Mouse (Mus musculus) T-helper 17 cell (primary cell): ENCODE data around the gene Phf21b.
"Not testable (repeated sequence)": the region's sequence is repeated elsewhere in the genome, so short reads cannot be mapped to it uniquely, and the experiment has no call there.

Source experiments
- in situ Hi-C, 2 experiments: fragments of 300-600 bp; cut with MboI, MseI; formaldehyde crosslinking; loops; 1 replicate in 1 of 2; 2 replicates in 1 of 2; pipeline ENCODE4 v1.15.1; 2025; ENCODE audit warnings: high pct_unique_total_duplicates in 2 of 2

Phf21b gene

GRCm38 (mm10) chr15:84856006-84856995 lies at the start of gene Phf21b:
Phf21b (minus strand) TSS chr15:84856049.
- in situ Hi-C loops, result loop anchor here in 1 of 2 experiments (5.0 to 10.0 kb wide), 2 partner anchors 68 to 131 kb away; partner anchors contain the start of genes 5031439G07Rik, Gm29666 and Nup50

DNA sequence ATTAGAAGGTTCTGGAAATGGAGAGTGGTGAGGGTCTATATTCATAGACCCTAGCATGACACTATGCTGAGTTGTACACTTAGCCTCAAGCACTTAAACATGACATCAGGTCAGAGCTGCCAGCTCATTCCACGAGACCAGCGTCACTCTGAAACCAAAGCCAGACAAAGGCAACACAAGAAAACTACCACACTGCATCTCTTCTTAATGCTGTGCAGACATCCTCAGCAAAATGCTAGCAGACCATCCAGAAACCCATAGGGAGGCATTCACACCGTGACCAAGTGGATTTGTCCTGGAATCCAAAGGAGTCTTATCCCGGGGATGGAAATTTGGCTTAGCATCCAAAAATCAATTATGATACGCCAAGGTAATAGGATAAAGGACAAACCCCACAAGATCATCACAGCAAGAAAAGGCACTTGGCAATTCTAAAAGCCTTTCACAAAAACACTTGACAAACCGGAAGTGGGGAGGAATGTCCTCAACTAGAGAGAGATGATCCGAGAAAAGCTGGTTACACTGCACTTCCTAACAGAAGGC lies 48.1 kb upstream of the Phf21b start:
- in situ Hi-C loops, result no loop called here

- in situ Hi-C loops, result no loop called here
Measured at GRCm38 (mm10) chr15:84898077-84898476, 42.2 kb upstream of the Phf21b start.

GRCm38 (mm10) chr15:84896664-84897063 lies 40.8 kb upstream of the Phf21b start:
- in situ Hi-C loops, result no loop called here

DNA sequence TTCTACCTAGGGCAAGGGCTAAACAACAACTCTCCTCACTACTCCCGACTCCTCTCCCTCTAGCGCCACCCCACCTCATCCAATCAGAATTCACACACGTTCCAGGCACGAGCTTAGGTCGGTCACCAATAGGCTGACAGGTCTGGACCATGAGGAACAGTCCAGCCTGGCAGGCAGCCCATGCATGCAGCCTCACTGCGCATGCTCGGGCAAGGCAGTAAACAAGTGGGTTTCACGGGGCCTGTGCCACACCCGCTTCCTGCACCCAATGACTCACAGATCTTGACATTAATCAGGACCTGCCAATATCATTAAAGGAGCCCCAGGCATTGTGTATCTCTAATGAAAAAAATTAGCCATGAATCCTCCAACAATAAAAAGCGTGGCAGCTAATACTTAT lies 40.4 kb upstream of the Phf21b start:
- in situ Hi-C loops, result not testable (repeated sequence)

- in situ Hi-C loops, result no loop called here
Measured at GRCm38 (mm10) chr15:84891658-84892057, 35.8 kb upstream of the Phf21b start.

- in situ Hi-C loops, result no loop called here
Measured at GRCm38 (mm10) chr15:84891246-84891645, 35.4 kb upstream of the Phf21b start.

- in situ Hi-C loops, result no loop called here
Measured at GRCm38 (mm10) chr15:84888066-84888465, 32.2 kb upstream of the Phf21b start.

DNA sequence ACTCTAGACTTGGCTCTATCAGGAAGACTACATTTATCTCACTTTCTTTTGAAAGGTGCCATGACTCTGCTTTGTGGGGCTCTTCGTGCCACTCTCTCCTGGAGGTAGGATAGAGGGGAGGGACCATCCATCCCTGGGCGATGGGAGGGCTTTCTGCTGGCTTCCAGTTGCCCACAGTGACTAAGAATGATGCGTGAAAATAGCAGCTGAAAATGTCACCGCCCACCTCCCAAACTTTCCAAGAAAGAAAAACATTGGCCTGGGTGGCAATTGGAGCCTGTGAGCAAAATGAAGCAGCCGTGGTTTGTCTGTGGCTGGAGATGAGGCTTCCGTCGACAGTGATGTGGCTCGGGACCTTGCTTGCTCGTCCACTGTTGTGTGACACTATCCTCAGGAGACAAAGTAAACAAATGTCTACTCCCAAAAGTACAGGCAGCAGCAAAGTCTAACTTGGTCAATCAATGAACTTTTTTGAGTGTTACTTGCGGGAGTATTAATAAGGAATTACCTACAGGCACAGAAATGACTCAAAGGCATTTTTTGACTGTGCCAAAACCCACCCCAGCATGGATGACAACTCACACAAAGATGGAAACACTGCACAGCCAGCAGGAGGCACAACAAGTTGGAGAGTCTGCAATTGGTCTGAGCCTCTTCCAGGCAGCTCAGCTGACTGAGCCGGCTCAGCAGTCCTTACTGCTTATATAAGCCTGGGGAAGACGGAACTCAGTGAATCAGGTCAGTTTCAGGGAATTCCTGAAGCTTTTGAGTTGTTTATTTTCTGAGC lies 21.4 kb upstream of the Phf21b start:
- in situ Hi-C loops, result no loop called here

GRCm38 (mm10) chr15:84873867-84874266 lies 18.0 kb upstream of the Phf21b start:
- in situ Hi-C loops, result no loop called here

- in situ Hi-C loops, result no loop called here
Measured at GRCm38 (mm10) chr15:84873079-84873478, 17.2 kb upstream of the Phf21b start.

DNA sequence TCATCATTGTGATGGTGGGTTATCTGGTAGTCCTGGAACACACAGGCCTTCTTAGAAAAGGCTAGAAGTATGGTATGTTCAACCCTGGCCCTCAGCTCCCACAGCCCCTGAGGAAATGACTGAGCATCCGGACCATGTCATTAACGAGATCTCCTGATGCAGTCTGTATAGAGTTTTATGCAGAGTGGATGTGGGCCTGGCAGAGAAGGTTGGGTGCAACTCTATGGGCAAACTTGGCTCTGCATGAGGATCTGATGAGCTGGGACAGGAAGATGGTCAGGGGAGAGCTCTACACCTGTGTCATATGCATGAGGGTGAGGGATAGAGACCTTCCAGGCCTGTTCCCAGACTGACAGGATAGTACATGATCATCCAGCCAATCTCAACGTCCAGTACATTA lies 16.0 kb upstream of the Phf21b start:
- in situ Hi-C loops, result no loop called here

DNA sequence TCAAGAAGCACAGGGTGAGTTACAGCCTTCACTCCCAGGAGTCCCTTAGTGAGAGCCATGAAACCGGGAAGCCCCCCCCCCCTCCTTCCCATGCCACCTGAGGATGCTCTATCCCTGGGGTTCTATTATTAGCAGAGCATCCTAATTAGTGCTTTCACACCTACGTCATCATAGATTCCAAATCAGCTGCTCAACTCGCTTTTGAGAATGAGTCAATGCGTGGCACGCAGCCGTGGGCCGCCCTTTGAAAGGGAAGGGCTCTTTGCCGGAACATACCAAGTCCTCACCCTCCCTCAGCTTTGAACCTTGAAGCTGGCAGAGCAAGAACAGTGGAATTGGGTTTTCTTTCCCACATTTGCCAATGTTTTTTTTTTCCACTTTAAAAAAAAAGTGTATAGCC lies 6.1 kb upstream of the Phf21b start:
- in situ Hi-C loops, result no loop called here

DNA sequence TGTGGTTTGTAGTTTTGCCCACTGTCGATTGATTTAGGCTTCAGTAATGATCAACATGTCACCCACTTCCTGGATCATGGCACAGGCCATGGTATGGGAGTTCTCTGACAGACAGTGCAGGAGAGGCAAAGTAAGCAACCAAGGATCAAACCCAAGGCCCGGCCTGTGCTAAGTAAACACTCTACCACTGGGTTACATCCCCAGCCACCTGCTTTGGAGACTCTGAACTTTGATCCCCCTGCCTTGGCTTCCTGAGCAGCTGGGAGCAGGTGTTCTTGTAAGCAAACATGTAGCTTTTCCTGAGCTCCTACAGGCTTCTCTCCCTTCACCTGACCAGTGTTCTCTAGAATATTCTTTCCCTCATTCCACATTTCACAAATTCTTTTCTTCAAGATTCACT lies 1.8 kb upstream of the Phf21b start:
- in situ Hi-C loops, result loop anchor here in 1 of 2 experiments (5.0 to 10.0 kb wide), 2 partner anchors 67 to 130 kb away; partner anchors contain the start of genes 5031439G07Rik, Gm29666 and Nup50

GRCm38 (mm10) chr15:84854921-84855901 lies 638 bp downstream of the Phf21b start:
- in situ Hi-C loops, result loop anchor here in 1 of 2 experiments (5.0 to 10.0 kb wide), 2 partner anchors 70 to 132 kb away; partner anchors contain the start of genes 5031439G07Rik, Gm29666 and Nup50

- in situ Hi-C loops, result loop anchor here in 1 of 2 experiments (10.0 kb wide), 1 partner anchor 71 kb away; the partner anchor contains the start of genes Gm29666 and Nup50
Measured at GRCm38 (mm10) chr15:84854171-84854811, 1.6 kb downstream of the Phf21b start.

GRCm38 (mm10) chr15:84853261-84854137 lies 2.4 kb downstream of the Phf21b start:
- in situ Hi-C loops, result loop anchor here in 1 of 2 experiments (10.0 kb wide), 1 partner anchor 71 kb away; the partner anchor contains the start of genes Gm29666 and Nup50

DNA sequence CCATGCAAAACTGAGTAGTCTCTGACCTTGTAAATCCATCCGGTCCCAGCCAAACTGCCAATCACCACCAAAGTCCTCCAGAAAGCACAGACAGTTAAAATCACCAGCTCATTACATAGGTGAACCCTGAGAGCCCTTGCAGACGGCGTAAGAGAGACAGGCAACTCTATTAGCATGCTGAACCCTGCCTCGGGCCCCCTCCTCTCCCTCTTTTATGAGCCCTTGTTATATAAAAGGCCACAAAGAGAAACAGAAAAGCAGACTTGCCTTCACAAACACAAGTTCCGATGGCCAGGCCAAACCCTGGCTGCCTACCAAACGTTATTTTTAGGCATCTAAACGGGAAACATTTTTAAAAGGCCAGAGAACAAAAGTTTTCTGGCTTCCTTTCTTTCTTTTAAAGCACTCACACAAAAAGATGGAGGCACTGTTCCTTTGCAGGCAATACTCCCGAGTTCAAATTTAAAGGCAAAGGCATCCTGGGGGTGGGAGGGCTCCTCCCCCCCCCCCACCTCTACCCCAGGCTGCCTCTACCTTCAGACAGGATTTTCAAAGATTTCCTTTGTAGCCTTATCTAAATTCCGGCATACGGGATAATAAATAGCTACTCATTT lies 3.3 kb downstream of the Phf21b start:
- in situ Hi-C loops, result loop anchor here in 1 of 2 experiments (10.0 kb wide), 1 partner anchor 72 kb away; the partner anchor contains the start of genes Gm29666 and Nup50
